Mouse (Mus musculus) embryonic facial prominence, embryonic 13.5 days (tissue): ENCODE data around the gene Aen. TPM values are rescaled to one million over a fixed set of nuclear protein-coding genes. Genes with fewer than 3 reads are reported as not detected.

Source experiments
- ATAC-seq: fragments of 200-750 bp; cut with Nextera tagmentation; 2 replicates; pipeline ENCODE4 v1.8.0; 2017; ENCODE audit warnings: low read depth; ENCODE audit not compliant: insufficient number of reproducible peaks, insufficient read depth, low FRiP score, low TSS enrichment
- H3K27ac ChIP-seq: fragments of 300-500 bp; sonication (generic); 2 replicates; pipeline ENCODE4 v1.5.1; 2015; ENCODE audit warnings: moderate library complexity, mild to moderate bottlenecking, inconsistent platforms
- H3K27me3 ChIP-seq: fragments of 300-500 bp; sonication (generic); 2 replicates; pipeline ENCODE4 v1.6.1; 2015; ENCODE audit warnings: mild to moderate bottlenecking, inconsistent platforms
- H3K36me3 ChIP-seq: fragments of 300-500 bp; sonication (generic); 2 replicates; pipeline ENCODE4 v1.6.1; 2015; ENCODE audit warnings: mild to moderate bottlenecking, inconsistent platforms
- H3K4me1 ChIP-seq: fragments of 300-500 bp; sonication (generic); 2 replicates; pipeline ENCODE4 v1.6.1; 2015; ENCODE audit warnings: inconsistent platforms
- H3K4me2 ChIP-seq: fragments of 300-500 bp; sonication (generic); 2 replicates; pipeline ENCODE4 v1.6.1; 2015; ENCODE audit warnings: moderate library complexity, mild to moderate bottlenecking, inconsistent platforms
- H3K4me3 ChIP-seq: fragments of 300-500 bp; sonication (generic); 2 replicates; pipeline ENCODE4 v1.5.1; 2015; ENCODE audit warnings: mild to moderate bottlenecking, inconsistent platforms
- H3K9ac ChIP-seq: fragments of 300-500 bp; sonication (generic); 2 replicates; pipeline ENCODE4 v1.6.1; 2015; ENCODE audit warnings: mild to moderate bottlenecking, inconsistent platforms
- H3K9me3 ChIP-seq: fragments of 300-500 bp; sonication (generic); 2 replicates; pipeline ENCODE4 v1.6.1; 2016; ENCODE audit warnings: inconsistent platforms
- WGBS: fragments of 180-500 bp; shearing (Covaris S2); methylation state at CpG from one replicate; pipeline ENCODE4 v1.1.7; 2015; ENCODE audit warnings: mixed read lengths; 5-methylcytosine and 5-hydroxymethylcytosine counted together
- polyA plus RNA-seq: library from polyadenylated mRNA; unstranded; fragments of >200 nt; fragmentation: Nextera tagmentation; extraction: Ambion mirVana; gene quantifications from 2 replicates; pipeline ENCODE4 v1.2.1, GENCODE M21; 2015

The Aen gene
- polyA plus RNA-seq, 1 experiment from 2014 or later, result 41.8 TPM

DNA sequence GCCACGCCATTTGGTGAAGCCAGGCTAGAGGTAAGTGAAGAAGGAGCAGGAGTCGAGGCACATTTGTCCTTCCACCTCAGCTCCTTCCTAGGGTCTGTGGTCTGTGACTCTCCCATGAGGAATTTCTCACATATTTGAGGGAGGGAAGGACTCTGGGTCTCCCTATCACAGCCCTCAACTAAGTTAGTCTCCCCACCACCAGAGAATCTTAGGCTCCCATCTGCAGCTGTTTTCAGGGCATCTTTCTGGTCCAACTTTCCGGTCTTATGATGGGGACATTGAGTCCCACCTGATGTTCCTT, 18.8 kb downstream of the Aen start:
- Histone ChIP-seq H3K36me3 (no peaks in the 10 kb centered on the region; the same call in 1 of the 2 replicates), H3K4me3 (no peak overlapping the region), H3K4me2 (no peak overlapping the region), H3K9me3 (no peaks in the 10 kb centered on the region), H3K4me1 (peaks cover 22% of the 10 kb centered on the region), H3K9ac (no peak overlapping the region), H3K27ac (no peak overlapping the region), H3K27me3 (no peaks in the 10 kb centered on the region)
- WGBS, result 81% methylated on average over 3 of the region's 3 CpGs
- ATAC-seq, result no peak

DNA sequence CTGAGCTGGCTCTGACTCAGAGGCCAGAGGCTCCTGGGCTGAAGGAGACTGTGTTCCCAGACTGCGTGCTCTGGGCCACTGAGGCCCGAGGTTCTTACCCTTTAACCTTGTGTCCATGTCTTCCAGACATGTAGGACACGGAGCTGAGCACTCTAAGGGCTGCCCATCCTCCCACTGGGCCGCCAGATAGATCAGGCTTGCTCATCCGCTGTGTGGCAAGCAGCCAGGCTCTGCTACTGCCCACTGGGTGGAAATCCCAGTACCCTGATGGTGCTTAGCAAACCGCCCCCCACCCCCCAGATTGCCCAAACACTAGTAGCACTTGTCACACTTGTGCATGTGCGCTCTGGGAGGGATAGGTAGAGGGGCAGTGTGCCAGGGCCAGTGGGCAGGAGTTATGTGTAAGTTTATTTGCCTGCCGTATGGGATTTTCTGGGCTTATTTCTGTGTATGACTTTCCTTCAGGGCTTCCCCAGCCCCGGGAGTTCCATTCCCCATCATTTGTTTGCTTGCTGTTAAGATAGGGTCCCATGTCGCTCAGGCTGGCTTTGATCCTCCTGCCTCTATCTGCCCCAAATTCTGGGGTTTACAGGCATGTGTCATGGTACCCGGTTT, 19.3 kb downstream of the Aen start:
- H3K4me1 ChIP-seq, result peaks cover 22% of the 10 kb centered on the region
- WGBS, result 81% methylated on average over 11 of the region's 11 CpGs

DNA sequence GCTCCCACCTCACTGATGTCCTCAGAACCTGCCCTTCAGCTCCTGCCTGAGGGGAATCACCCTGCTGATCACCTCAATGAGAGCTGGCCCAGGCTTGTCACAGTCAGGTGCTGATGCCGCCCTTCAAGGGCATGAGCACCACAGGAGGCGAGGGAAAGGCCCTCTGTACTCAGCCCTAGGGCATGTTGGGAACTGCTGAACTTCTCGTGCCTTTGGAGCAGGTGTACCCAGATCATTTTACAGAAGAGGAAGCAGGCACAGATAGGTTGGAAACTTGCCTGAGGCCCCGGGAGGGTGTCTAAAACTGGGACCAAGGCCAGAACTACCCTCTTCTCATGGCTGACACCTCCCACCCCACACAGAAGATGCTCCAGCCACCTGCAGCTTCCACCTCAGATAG, 23.0 kb downstream of the Aen start:
- no peak overlapping the region for H3K27ac ChIP-seq
- peaks cover 7% of the 10 kb centered on the region; the same call in 1 of the 2 replicates for H3K4me1 ChIP-seq
- no peak overlapping the region for H3K9ac ChIP-seq
- H3K4me3 ChIP-seq, result no peak overlapping the region
- no peak overlapping the region for H3K4me2 ChIP-seq
- H3K27me3 ChIP-seq, result no peaks in the 10 kb centered on the region; the same call in 1 of the 2 replicates
- H3K9me3 ChIP-seq, result no peaks in the 10 kb centered on the region
- H3K36me3 ChIP-seq, result no peaks in the 10 kb centered on the region
- WGBS, result 41% methylated on average over 4 of the region's 4 CpGs
- peak; percentile 64; the same call in 1 of the 2 replicates for ATAC-seq

More for the DNA sequence above, 19.3 kb downstream of the Aen start:
- Histone ChIP-seq H3K4me2 (no peak overlapping the region), H3K4me3 (no peak overlapping the region), H3K9me3 (no peaks in the 10 kb centered on the region), H3K9ac (no peak overlapping the region), H3K27ac (no peak overlapping the region), H3K27me3 (no peaks in the 10 kb centered on the region), H3K36me3 (no peaks in the 10 kb centered on the region)
- no peak for ATAC-seq

DNA sequence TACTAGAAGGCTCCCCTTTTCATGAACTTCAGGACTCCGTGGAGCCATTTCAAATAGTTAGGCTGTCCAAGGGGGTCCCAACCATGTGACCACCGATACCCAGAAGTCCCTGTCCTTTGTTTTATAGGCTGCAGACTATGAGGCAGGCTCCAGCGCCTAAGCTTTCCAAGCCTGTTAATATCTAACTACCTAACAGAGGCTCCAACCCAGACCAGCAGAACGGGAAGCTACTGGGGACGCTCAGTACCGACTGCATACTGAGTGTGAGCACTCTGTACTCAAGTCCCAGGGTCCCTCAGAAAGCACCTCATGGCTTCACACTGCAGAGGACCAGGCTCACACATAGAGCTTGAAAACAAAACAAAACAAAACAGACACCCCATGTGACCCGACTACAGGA, 26.9 kb downstream of the Aen start:
- Histone ChIP-seq H3K9me3 (no peaks in the 10 kb centered on the region), H3K4me3 (no peak overlapping the region), H3K36me3 (no peaks in the 10 kb centered on the region), H3K27ac (no peak overlapping the region), H3K4me1 (peaks cover 13% of the 10 kb centered on the region), H3K4me2 (no peak overlapping the region), H3K27me3 (no peaks in the 10 kb centered on the region; the same call in 1 of the 2 replicates), H3K9ac (no peak overlapping the region)
- WGBS, result 73% methylated on average over 7 of the region's 7 CpGs
- no peak for ATAC-seq

DNA sequence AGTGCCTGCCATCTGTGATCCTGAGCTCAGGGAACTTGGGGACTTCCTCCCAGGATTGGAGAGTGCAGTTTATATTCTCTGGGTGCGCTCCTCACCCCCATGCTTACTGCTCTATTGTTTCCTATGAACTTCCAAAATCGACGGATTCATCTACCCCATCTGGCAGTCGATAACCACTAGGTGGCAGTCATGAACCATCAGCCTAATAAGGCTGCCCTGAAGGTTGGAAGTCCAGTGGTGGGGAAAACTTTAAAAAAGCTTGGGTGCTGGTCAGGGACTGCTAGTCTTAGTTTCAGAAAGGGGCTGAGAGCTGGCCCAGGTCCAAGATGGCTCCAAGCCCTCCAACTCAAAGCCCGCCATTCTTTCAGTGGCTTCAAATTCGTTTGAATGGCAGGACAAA, 28.6 kb downstream of the Aen start:
- Histone ChIP-seq H3K27me3 (no peaks in the 10 kb centered on the region; the same call in 1 of the 2 replicates), H3K36me3 (no peaks in the 10 kb centered on the region), H3K9ac (no peak overlapping the region), H3K4me3 (no peak overlapping the region), H3K9me3 (no peaks in the 10 kb centered on the region), H3K4me2 (no peak overlapping the region), H3K4me1 (peaks cover 13% of the 10 kb centered on the region), H3K27ac (no peak overlapping the region)
- no peak for ATAC-seq
- WGBS, result 7% methylated on average over 6 of the region's 6 CpGs

DNA sequence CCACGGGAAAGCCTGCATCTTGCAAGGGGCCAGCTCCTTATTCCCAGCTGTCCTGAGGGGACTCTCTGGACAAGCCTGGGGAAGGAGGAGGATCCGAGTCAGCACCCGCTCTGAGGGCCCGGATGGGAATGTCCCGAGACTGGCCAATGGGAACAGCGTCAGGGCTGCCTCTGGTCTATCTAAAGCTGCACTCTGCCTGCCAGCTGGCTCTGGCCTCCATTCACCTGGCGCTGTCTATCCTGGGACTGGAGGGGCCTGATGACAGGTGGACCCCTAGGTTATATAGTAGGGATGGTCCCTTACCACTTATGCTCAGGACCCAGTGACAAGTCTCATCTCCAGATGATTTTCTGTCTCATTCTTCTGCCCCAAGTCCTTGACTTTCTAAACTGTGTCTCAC, 29.1 kb downstream of the Aen start:
- Histone ChIP-seq H3K4me3 (no peak overlapping the region), H3K9me3 (no peaks in the 10 kb centered on the region), H3K4me2 (no peak overlapping the region), H3K27me3 (no peaks in the 10 kb centered on the region; the same call in 1 of the 2 replicates), H3K4me1 (peaks cover 13% of the 10 kb centered on the region), H3K36me3 (no peaks in the 10 kb centered on the region), H3K9ac (no peak overlapping the region), H3K27ac (no peak overlapping the region)
- WGBS, result 56% methylated on average over 7 of the region's 7 CpGs
- no peak for ATAC-seq

DNA sequence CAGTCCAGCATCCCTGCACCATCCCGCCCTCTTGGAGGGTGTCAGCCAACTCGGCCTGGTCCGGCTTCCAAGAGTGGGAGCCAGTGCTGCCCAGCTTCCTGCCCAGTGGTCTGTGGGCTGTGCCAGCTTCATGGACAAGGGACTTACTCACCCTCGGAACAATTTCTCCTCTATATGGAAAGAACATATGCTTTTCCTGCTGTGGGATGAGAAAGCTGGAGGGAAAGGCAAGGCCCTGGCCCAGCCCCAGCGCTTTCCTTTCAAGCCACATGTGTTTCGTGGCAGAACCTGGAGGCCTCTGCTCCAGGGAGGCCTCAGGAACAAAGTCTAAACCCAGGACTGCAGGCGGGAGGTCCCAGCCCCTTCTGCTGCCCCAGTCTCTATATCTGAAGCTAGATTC, 30.0 kb downstream of the Aen start:
- Histone ChIP-seq H3K9ac (no peak overlapping the region), H3K27ac (peak overlapping the region; percentile 70), H3K4me3 (no peak overlapping the region), H3K4me2 (no peak overlapping the region), H3K4me1 (peaks cover 13% of the 10 kb centered on the region), H3K27me3 (no peaks in the 10 kb centered on the region; the same call in 1 of the 2 replicates), H3K36me3 (no peaks in the 10 kb centered on the region), H3K9me3 (no peaks in the 10 kb centered on the region)
- no peak for ATAC-seq
- WGBS, result 63% methylated on average over 7 of the region's 7 CpGs

DNA sequence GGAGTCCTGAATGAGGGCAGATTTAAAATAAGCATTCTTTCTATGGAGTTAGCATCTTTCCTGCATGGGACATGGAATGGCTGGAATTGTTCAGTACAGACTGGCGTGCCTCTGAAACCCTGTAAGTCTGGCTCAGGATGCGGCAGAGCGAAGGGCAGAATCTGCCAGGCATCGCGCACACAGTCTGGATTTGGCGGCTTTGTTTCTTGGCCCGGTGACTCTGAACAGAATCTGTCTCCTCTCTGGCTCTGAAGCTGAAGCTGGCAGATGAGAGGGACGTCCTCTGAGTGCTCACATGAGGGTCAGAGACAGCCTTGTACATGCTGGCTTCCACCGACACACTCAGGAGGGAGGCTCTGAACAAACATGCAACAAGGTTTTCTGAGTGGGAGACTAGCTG, 30.5 kb downstream of the Aen start:
- no peak overlapping the region for H3K4me2 ChIP-seq
- WGBS, result 74% methylated on average over 9 of the region's 9 CpGs
- no peak for ATAC-seq
- no peak overlapping the region for H3K9ac ChIP-seq
- peaks cover 13% of the 10 kb centered on the region for H3K4me1 ChIP-seq
- no peaks in the 10 kb centered on the region for H3K9me3 ChIP-seq
- H3K4me3 ChIP-seq, result no peak overlapping the region
- H3K27me3 ChIP-seq, result no peaks in the 10 kb centered on the region; the same call in 1 of the 2 replicates
- H3K36me3 ChIP-seq, result no peaks in the 10 kb centered on the region
- H3K27ac ChIP-seq, result peak overlapping the region; percentile 70

DNA sequence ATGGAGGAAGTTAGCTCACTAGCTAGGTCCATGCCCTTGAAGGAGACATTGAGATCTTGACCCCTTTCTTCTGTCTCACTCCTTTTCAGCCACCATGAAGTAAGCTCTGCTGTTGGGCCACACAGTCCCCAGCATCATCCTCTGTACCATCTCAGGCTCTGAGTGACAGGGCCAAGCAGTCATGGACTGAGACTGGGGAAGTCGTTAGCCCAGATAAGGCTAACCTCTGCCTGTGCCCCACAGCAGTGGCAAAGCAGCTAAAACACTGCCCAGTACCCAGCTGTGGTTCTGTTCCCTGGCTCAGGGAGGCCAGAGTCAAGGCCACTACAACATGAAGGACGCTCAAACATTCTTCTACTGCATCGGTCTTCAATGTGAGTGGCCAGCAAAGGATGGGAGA, 31.6 kb downstream of the Aen start:
- no peaks in the 10 kb centered on the region for H3K9me3 ChIP-seq
- no peak overlapping the region for H3K4me3 ChIP-seq
- no peak overlapping the region for H3K4me2 ChIP-seq
- no peaks in the 10 kb centered on the region; the same call in 1 of the 2 replicates for H3K27me3 ChIP-seq
- no peak overlapping the region for H3K9ac ChIP-seq
- no peak for ATAC-seq
- 80% methylated on average over 3 of the region's 3 CpGs for WGBS
- peaks cover 13% of the 10 kb centered on the region for H3K4me1 ChIP-seq
- no peaks in the 10 kb centered on the region for H3K36me3 ChIP-seq
- no peak overlapping the region for H3K27ac ChIP-seq

DNA sequence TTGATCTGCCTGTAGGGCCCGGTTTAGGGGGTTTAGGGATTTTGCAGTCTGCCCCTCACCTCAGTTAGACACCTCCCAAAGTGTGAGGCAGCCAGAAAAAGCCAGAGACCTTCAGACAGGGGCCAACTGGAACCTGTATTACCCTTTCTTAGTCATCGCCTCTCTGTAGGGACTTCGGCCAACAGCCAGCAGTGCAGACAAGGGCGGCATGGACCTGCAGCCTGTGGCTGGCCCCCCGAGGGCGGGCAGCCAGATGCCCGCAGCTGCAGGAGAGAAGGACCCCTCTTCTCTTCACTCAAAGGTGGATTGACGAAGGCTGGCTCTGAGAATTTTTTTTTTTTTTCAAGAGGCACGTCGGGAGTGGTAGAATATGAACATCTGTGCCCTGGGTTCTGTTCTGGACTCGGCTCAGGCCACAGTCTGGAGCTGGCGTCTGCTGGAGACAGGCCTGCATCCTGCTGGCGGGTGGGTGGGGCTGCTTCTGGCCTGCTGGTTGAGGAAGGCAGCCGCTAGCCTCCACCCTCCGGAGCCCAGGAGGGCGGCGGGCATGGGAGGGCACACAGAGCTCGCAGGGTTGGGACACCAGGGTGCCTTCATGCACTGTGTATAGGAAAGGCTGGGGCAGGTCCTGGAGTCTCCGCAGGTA, 43.4 kb downstream of the Aen start:
- Histone ChIP-seq H3K27me3 (no peaks in the 10 kb centered on the region), H3K9me3 (no peaks in the 10 kb centered on the region), H3K4me2 (no peak overlapping the region), H3K4me1 (0 out of 2 replicates have a peak, but pooled peaks cover 6% of the 10 kb centered on the region), H3K9ac (no peak overlapping the region), H3K36me3 (no peaks in the 10 kb centered on the region), H3K27ac (no peak overlapping the region), H3K4me3 (no peak overlapping the region)
- ATAC-seq, result no peak
- 62% methylated on average over 19 of the region's 19 CpGs for WGBS

DNA sequence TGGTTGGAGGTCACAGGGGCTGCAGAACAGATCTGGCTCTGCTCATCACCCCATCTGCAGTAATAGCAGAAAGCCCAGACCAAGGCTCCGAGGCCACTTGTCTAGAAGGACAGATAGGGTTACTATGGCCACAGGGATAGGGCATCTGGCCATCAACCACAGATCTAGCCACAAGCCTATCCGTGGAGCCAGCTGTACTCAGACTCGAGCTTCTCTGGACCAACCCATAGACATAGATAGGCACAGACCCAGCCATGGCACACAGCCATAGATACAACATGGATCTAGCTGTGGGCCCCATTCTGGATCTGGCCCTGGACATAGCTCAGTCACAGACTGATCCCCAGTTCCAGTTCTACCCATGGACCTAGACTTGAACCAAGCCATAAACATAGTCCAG, 45.3 kb downstream of the Aen start:
- 0 out of 2 replicates have a peak, but pooled peaks cover 6% of the 10 kb centered on the region for H3K4me1 ChIP-seq

DNA sequence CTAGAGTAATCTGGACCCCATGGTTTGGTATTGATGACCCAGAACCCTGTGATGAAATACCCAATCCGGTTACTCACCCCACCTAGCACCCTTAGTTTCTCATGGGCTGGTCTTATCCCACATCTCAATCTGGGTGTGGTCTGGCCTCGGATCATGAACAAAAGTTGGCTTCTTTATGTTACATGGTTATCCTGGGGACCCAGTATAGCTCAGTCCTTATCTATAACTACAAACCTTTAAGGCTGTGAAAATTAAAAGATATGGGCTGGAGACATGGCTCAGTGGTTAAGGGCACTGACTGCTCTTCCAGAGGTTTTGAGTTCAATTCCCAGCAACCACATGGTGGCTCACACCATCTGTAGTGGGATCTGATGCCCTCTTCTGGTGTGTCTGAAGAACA, 46.9 kb downstream of the Aen start:
- 0 out of 2 replicates have a peak, but pooled peaks cover 6% of the 10 kb centered on the region for H3K4me1 ChIP-seq
- no peak overlapping the region for H3K27ac ChIP-seq
- peaks cover 3% of the 10 kb centered on the region; the same call in 1 of the 2 replicates for H3K9me3 ChIP-seq
- H3K4me3 ChIP-seq, result no peak overlapping the region
- H3K4me2 ChIP-seq, result no peak overlapping the region
- H3K9ac ChIP-seq, result no peak overlapping the region
- ATAC-seq, result no peak
- no peaks in the 10 kb centered on the region for H3K36me3 ChIP-seq
- peaks cover 2% of the 10 kb centered on the region; the same call in 1 of the 2 replicates for H3K27me3 ChIP-seq
- whole genome bisulfite sequencing, result 94% methylated on average over 2 of the region's 2 CpGs

More for the DNA sequence above, 45.3 kb downstream of the Aen start:
- WGBS, result 83% methylated on average over 3 of the region's 3 CpGs
- H3K4me2 ChIP-seq, result no peak overlapping the region
- no peaks in the 10 kb centered on the region for H3K36me3 ChIP-seq
- ATAC-seq, result no peak
- no peak overlapping the region for H3K9ac ChIP-seq
- H3K27ac ChIP-seq, result no peak overlapping the region
- no peak overlapping the region for H3K4me3 ChIP-seq
- H3K9me3 ChIP-seq, result no peaks in the 10 kb centered on the region
- no peaks in the 10 kb centered on the region for H3K27me3 ChIP-seq
